Mouse (Mus musculus) erythroblast, embryonic 14.5 days (primary cell): ENCODE measurements around the gene Fez2. TPM values are rescaled to one million over a fixed set of nuclear protein-coding genes. Genes with fewer than 3 reads are reported as not detected.

Experiments used
- H3K27me3 ChIP-seq: 2 replicates; pipeline ENCODE4 v1.6.1; 2012; ENCODE audit warnings: inconsistent platforms; ENCODE audit not compliant: control insufficient read depth
- H3K36me3 ChIP-seq: 2 replicates; pipeline ENCODE4 v1.6.1; 2012; ENCODE audit warnings: mild to moderate bottlenecking, inconsistent platforms; ENCODE audit not compliant: control insufficient read depth
- H3K4me1 ChIP-seq: 2 replicates; pipeline ENCODE4 v1.6.1; 2012; ENCODE audit warnings: inconsistent platforms; ENCODE audit not compliant: control insufficient read depth
- H3K4me3 ChIP-seq: replicated peaks from 2 replicates; pipeline ENCODE3; 2012; ENCODE audit warnings: moderate library complexity, mild to moderate bottlenecking, inconsistent platforms
- H3K9me3 ChIP-seq: 2 replicates; pipeline ENCODE4 v1.6.1; 2012; ENCODE audit warnings: low read length, inconsistent platforms, mixed read lengths; ENCODE audit not compliant: control insufficient read depth
- GATA1 ChIP-seq: IDR thresholded peaks from 2 replicates; pipeline ENCODE4 v1.6.1; 2012; ENCODE audit warnings: low read length, inconsistent platforms, mixed read lengths
- TAL1 ChIP-seq: IDR thresholded peaks from 3 replicates; pipeline ENCODE4 v1.6.1; 2012; ENCODE audit warnings: low read length, inconsistent platforms, mixed read lengths
- polyA plus RNA-seq: library from polyadenylated mRNA; stranded (reverse); fragments of >175 nt; gene quantifications from 2 replicates; pipeline ENCODE4 v1.2.3, GENCODE M21; 2012

Fez2 gene
- polyA plus RNA-seq, 1 experiment: 0.73 TPM

GRCm38 (mm10) chr17:78322369-78323335 lies 95.3 kb downstream of the Fez2 start:
- Histone ChIP-seq H3K36me3 (no peaks in the 10 kb centered on the region; the same call in 1 of the 2 replicates), H3K27me3 (no peaks in the 10 kb centered on the region), H3K4me3 (no peak overlapping the region), H3K9me3 (no peaks in the 10 kb centered on the region), H3K4me1 (peaks cover 52% of the 10 kb centered on the region)
- TF ChIP-seq TAL1 (no peak), GATA1 (no peak)

DNA sequence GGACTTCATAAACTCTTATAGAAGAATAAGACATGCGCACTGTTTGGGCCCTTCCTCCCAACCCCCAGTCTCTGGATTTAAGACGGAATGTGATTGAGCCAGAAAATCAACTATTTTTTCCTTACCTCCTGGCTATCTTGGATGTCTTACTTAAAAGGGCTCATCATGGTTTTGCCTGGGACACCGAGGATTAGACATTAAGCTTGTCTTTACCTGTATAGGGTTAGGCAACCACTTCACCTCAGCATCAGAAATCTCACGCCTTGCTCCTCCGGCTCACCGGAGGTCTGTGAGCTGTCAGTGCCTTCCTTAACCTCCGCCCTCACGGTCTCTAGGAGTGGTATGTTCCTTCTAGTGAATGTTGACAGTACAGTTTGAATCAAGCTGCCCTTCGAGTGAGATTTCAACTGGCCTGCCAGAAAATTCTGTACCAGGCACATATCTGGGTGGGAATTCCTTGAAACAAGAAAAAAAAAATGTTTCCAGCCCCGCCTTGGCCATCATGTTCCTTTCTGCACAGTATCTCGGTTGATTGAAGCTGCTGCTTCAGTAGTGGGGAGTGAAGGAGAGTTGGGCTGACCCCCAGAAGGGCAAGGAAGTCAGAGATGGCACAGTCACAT lies 96.6 kb downstream of the Fez2 start:
- no peak for TF ChIP-seq GATA1
- Histone ChIP-seq H3K9me3 (no peaks in the 10 kb centered on the region), H3K4me1 (peaks cover 41% of the 10 kb centered on the region), H3K4me3 (no peak overlapping the region), H3K36me3 (no peaks in the 10 kb centered on the region; the same call in 1 of the 2 replicates), H3K27me3 (no peaks in the 10 kb centered on the region)

Other genes starting within 250 kb of the Fez2 start
- gene Crim1, start 217.9 kb downstream of the Fez2 start, polyA plus RNA-seq: 0.07 and 0.10 TPM in 2 replicates
- gene Vit, start 89.9 kb upstream of the Fez2 start, polyA plus RNA-seq: not detected in 2 replicates